Mouse (Mus musculus) C2C12 (cell line): ENCODE data around the gene Fuca1. TPM values are rescaled to one million over a fixed set of nuclear protein-coding genes. Genes with fewer than 3 reads are reported as not detected.

Source experiments
- H3K27me3 ChIP-seq: one replicate; pipeline ENCODE4 v1.6.1; 2011; ENCODE audit not compliant: control insufficient read depth, insufficient read depth, insufficient read length
- H3K36me3 ChIP-seq: one replicate; pipeline ENCODE4 v1.6.1; 2011; ENCODE audit not compliant: control insufficient read depth, insufficient read depth
- H3K4me3 ChIP-seq: one replicate; pipeline ENCODE4 v1.5.1; 2011; ENCODE audit warnings: mild to moderate bottlenecking, control low read depth; ENCODE audit not compliant: poor library complexity, insufficient read depth, severe bottlenecking
- H3K79me2 ChIP-seq: one replicate; pipeline ENCODE4 v1.6.1; 2011; ENCODE audit not compliant: control insufficient read depth, insufficient read depth
- H3K79me3 ChIP-seq: one replicate; pipeline ENCODE4 v1.6.1; 2011; ENCODE audit warnings: low read depth, control low read depth
- H3ac ChIP-seq: one replicate; pipeline ENCODE3; 2011; ENCODE audit warnings: low read depth; ENCODE audit not compliant: control insufficient read depth, insufficient read length
- CEBPB ChIP-seq: IDR thresholded peaks from one replicate; pipeline ENCODE4 v1.6.1; 2011; ENCODE audit warnings: low read depth, mild to moderate bottlenecking, control low read depth, moderate library complexity
- CTCF ChIP-seq: IDR thresholded peaks from one replicate; pipeline ENCODE4 v1.5.1; 2011; ENCODE audit not compliant: control insufficient read depth, insufficient read depth, insufficient read length
- FOSL1 ChIP-seq: IDR thresholded peaks from one replicate; pipeline ENCODE4 v1.8.0; 2011; ENCODE audit warnings: mild to moderate bottlenecking, low read length; ENCODE audit not compliant: poor library complexity, insufficient read depth, severe bottlenecking
- MAX ChIP-seq: IDR thresholded peaks from one replicate; pipeline ENCODE4 v1.6.1; 2011; ENCODE audit warnings: mild to moderate bottlenecking, control low read depth
- MYOD1 ChIP-seq: IDR thresholded peaks from one replicate; pipeline ENCODE4 v1.6.1; 2011; ENCODE audit warnings: low read depth; ENCODE audit not compliant: control insufficient read depth, insufficient read length
- MYOG ChIP-seq: IDR thresholded peaks from one replicate; pipeline ENCODE4 v1.6.1; 2011; ENCODE audit not compliant: control insufficient read depth, insufficient read length; ENCODE audit errors: extremely low read depth
- USF1 ChIP-seq: IDR thresholded peaks from one replicate; pipeline ENCODE4 v1.6.1; 2011; ENCODE audit warnings: low read depth, mild to moderate bottlenecking, control low read depth, moderate library complexity
- polyA plus RNA-seq: library from polyadenylated mRNA; unstranded; fragments of >200 nt; fragmentation: generic; extraction: Trizol; gene quantifications from one replicate; pipeline ENCODE4 v1.2.1, GENCODE M21; 2012; ENCODE audit warnings: missing spikeins

The Fuca1 gene
- polyA plus RNA-seq, 1 experiment, result 26.8 TPM

GRCm38 (mm10) chr4:135895071-135895571 lies 25.4 kb upstream of the Fuca1 start, which contains the start of gene Cnr2:
Gene Cnr2, plus strand, starts transcription at chr4:135895394.
- H3K27me3 ChIP-seq, result peaks cover 4% of the 10 kb centered on the region
- H3ac ChIP-seq, result no peak within 1 kb of the TSS
- no peaks in the 10 kb centered on the region for H3K79me2 ChIP-seq
- no peaks in the 10 kb centered on the region for H3K79me3 ChIP-seq
- H3K4me3 ChIP-seq, result no peak within 1 kb of the TSS
- H3K36me3 ChIP-seq, result no peaks in the 10 kb centered on the region
- TF ChIP-seq MAX (no peak), CEBPB (no peak), USF1 (no peak), MYOG (no peak), MYOD1 (no peak), FOSL1 (no peak), CTCF (no peak)

DNA sequence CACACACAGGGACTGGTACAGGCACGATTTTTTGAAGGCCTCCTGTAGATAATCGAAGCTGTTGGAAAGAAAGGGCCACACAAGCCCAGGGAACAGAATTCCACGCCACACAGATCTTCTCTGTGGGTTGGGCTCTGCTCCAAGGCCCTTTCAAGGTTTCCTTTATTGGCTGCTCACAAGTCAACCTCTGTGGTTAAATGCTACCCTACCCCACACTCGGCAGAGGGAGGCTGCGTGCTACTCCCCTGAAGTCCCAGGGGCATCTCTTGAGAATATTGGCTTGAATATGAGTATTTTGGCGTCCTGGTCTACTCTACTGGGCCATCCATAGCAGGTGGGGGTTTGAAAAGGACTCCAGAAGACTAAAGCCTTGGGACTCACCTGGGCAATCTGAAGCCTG lies 24.4 kb upstream of the Fuca1 start:
- TF ChIP-seq CTCF (no peak), USF1 (no peak), MYOG (no peak), MAX (no peak), MYOD1 (no peak), FOSL1 (no peak), CEBPB (no peak)
- Histone ChIP-seq H3K27me3 (peaks cover 4% of the 10 kb centered on the region), H3ac (no peak overlapping the region), H3K79me3 (no peaks in the 10 kb centered on the region), H3K36me3 (no peaks in the 10 kb centered on the region), H3K4me3 (no peak overlapping the region), H3K79me2 (no peaks in the 10 kb centered on the region)

- TF ChIP-seq CEBPB, result no peak
- no peak for TF ChIP-seq MAX
- H3K36me3 ChIP-seq, result no peaks in the 10 kb centered on the region
- H3ac ChIP-seq, result no peak overlapping the region
- no peaks in the 10 kb centered on the region for H3K79me3 ChIP-seq
- no peak overlapping the region for H3K4me3 ChIP-seq
- peaks cover 6% of the 10 kb centered on the region for H3K27me3 ChIP-seq
- H3K79me2 ChIP-seq, result no peaks in the 10 kb centered on the region
Observed at GRCm38 (mm10) chr4:135898380-135899049, 22.0 kb upstream of the Fuca1 start.

GRCm38 (mm10) chr4:135899050-135899448 lies 21.5 kb upstream of the Fuca1 start:
- Histone ChIP-seq H3ac (no peak overlapping the region), H3K36me3 (no peaks in the 10 kb centered on the region), H3K79me2 (no peaks in the 10 kb centered on the region), H3K27me3 (peaks cover 11% of the 10 kb centered on the region), H3K4me3 (no peak overlapping the region), H3K79me3 (no peaks in the 10 kb centered on the region)
- no peak for TF ChIP-seq MAX
- no peak for TF ChIP-seq FOSL1
- no peak for TF ChIP-seq MYOD1
- TF ChIP-seq USF1, result no peak
- TF ChIP-seq CEBPB, result no peak

GRCm38 (mm10) chr4:135900008-135900407 lies 20.5 kb upstream of the Fuca1 start:
- H3K79me2 ChIP-seq, result no peaks in the 10 kb centered on the region
- no peak for TF ChIP-seq CTCF

GRCm38 (mm10) chr4:135902606-135903242 lies 17.8 kb upstream of the Fuca1 start:
- TF ChIP-seq CEBPB, result no peak
- no peak for TF ChIP-seq CTCF
- TF ChIP-seq MAX, result no peak
- TF ChIP-seq MYOG, result no peak
- Histone ChIP-seq H3K27me3 (peaks cover 20% of the 10 kb centered on the region), H3ac (no peak overlapping the region), H3K79me3 (no peaks in the 10 kb centered on the region), H3K36me3 (no peaks in the 10 kb centered on the region), H3K79me2 (no peaks in the 10 kb centered on the region), H3K4me3 (no peak overlapping the region)

More at GRCm38 (mm10) chr4:135900008-135900407, 20.5 kb upstream of the Fuca1 start:
- peaks cover 16% of the 10 kb centered on the region for H3K27me3 ChIP-seq
- H3K79me3 ChIP-seq, result no peaks in the 10 kb centered on the region
- no peaks in the 10 kb centered on the region for H3K36me3 ChIP-seq
- no peak overlapping the region for H3K4me3 ChIP-seq
- no peak overlapping the region for H3ac ChIP-seq
